Mouse (Mus musculus) ovary, adult 18-20 months (tissue): ENCODE results near the gene Foxo3.

Experiments
- DNase-seq: peaks from one replicate; pipeline ENCODE4 v3.0.0; 2022; ENCODE audit warnings: low spot score, mixed read lengths

Foxo3 gene

GRCm38 (mm10) chr10:42275401-42275870, 1.1 kb downstream of the Foxo3 start:
- peak; percentile 35 for DNase-seq

- DNase-seq: no peak
Observed at GRCm38 (mm10) chr10:42274712-42275400, 1.7 kb downstream of the Foxo3 start.

GRCm38 (mm10) chr10:42273760-42274691, 2.5 kb downstream of the Foxo3 start:
- peak; percentile 24 for DNase-seq

- DNase-seq: no peak
Observed at GRCm38 (mm10) chr10:42273403-42273759, 3.2 kb downstream of the Foxo3 start.

- DNase-seq: no peak
Observed at GRCm38 (mm10) chr10:42271454-42272230, 4.9 kb downstream of the Foxo3 start.

- no peak for DNase-seq
Observed at GRCm38 (mm10) chr10:42270277-42271083, 6.1 kb downstream of the Foxo3 start.

GRCm38 (mm10) chr10:42269281-42270025, 7.1 kb downstream of the Foxo3 start:
- DNase-seq: no peak

GRCm38 (mm10) chr10:42267811-42268545, 8.6 kb downstream of the Foxo3 start:
- DNase-seq: no peak

GRCm38 (mm10) chr10:42265021-42265689, 11.4 kb downstream of the Foxo3 start:
- no peak for DNase-seq

- no peak for DNase-seq
Observed at GRCm38 (mm10) chr10:42264195-42264594, 12.4 kb downstream of the Foxo3 start.

- no peak for DNase-seq
Observed at GRCm38 (mm10) chr10:42263701-42264100, 12.9 kb downstream of the Foxo3 start.

- no peak for DNase-seq
Observed at GRCm38 (mm10) chr10:42262061-42262460, 14.5 kb downstream of the Foxo3 start.

- no peak for DNase-seq
Observed at GRCm38 (mm10) chr10:42261103-42261502, 15.5 kb downstream of the Foxo3 start.

GRCm38 (mm10) chr10:42260523-42260922, 16.0 kb downstream of the Foxo3 start:
- peak; percentile 49 for DNase-seq

- DNase-seq: no peak
Observed at GRCm38 (mm10) chr10:42259602-42260001, 17.0 kb downstream of the Foxo3 start.

GRCm38 (mm10) chr10:42257985-42258384, 18.6 kb downstream of the Foxo3 start:
- DNase-seq: no peak

GRCm38 (mm10) chr10:42254788-42255187, 21.8 kb downstream of the Foxo3 start:
- DNase-seq: no peak

- DNase-seq: no peak
Observed at GRCm38 (mm10) chr10:42251749-42252323, 24.7 kb downstream of the Foxo3 start.

GRCm38 (mm10) chr10:42251203-42251602, 25.4 kb downstream of the Foxo3 start:
- peak; percentile 67 for DNase-seq
